Mouse (Mus musculus): ENCODE data around the gene Mia3. TPM values are rescaled to one million over a fixed set of nuclear protein-coding genes. Genes with fewer than 3 reads are reported as not detected.

Mia3 gene
- total RNA-seq, 2 experiments from 2014 or later: 49.3 to 49.9 TPM

Other genes with a start within 250 kb of the Mia3 start
- 5.0 and 10.7 TPM in 2 replicates for gene Disp1, start 148.0 kb downstream of the Mia3 start, total RNA-seq (2014; fragmentation: Nextera tagmentation)
- 3.2 and 9.9 TPM in 2 replicates for gene Disp1, start 148.0 kb downstream of the Mia3 start, total RNA-seq (2017)
- gene Aida, start 73.0 kb downstream of the Mia3 start, total RNA-seq (2014; fragmentation: Nextera tagmentation): 37.6 and 47.9 TPM in 2 replicates
- gene Aida, start 73.0 kb downstream of the Mia3 start, total RNA-seq (2017): 76.2 and 88.4 TPM in 2 replicates
- 26.4 and 37.9 TPM in 2 replicates for gene Brox, start 72.3 kb downstream of the Mia3 start, total RNA-seq (2014; fragmentation: Nextera tagmentation)
- gene Brox, start 72.3 kb downstream of the Mia3 start, total RNA-seq (2017): 35.6 and 40.7 TPM in 2 replicates
- gene Taf1a, start 19.4 kb upstream of the Mia3 start, total RNA-seq (2014; fragmentation: Nextera tagmentation): 17.1 and 21.7 TPM in 2 replicates
- 12.3 and 15.5 TPM in 2 replicates for gene Taf1a, start 19.4 kb upstream of the Mia3 start, total RNA-seq (2017)
- gene Hhipl2, start 48.7 kb upstream of the Mia3 start, total RNA-seq (2014; fragmentation: Nextera tagmentation): not detected in 2 replicates
- 0.57 TPM in 1 of 2 replicates, not detected in the other for gene Hhipl2, start 48.7 kb upstream of the Mia3 start, total RNA-seq (2017)

Data from megakaryocyte-erythroid progenitor cell, adult 5-6 weeks (primary cell).